Mouse (Mus musculus) heart, postnatal 36 days (tissue): ENCODE results near the gene Znhit6. TPM values are rescaled to one million over a fixed set of nuclear protein-coding genes. Genes with fewer than 3 reads are reported as not detected.

Source experiments
- DNase-seq, 2 experiments: peaks; one replicate each; pipeline ENCODE4 v3.0.0; 2021 to 2022
- intact Hi-C: fragments of 180-260 bp; cut with DNase I; formaldehyde crosslinking; loops from one replicate; pipeline ENCODE4 v1.15.1; 2025
- total RNA-seq, 2 experiments: library from RNA; stranded (reverse); gene quantifications; 2 replicates each; pipeline ENCODE4 v1.2.3; 2021

The Znhit6 gene
- 10 to 100 TPM; 11.8 to 13.3 TPM for total RNA-seq

GRCm38 (mm10) chr3:145575743-145576481, at the start of gene Znhit6:
Gene Znhit6, plus strand, starts transcription at chr3:145576205.
- intact Hi-C loops, result loop anchor here (5.0 kb wide), 1 partner anchor 346 kb away; the partner anchor contains the start of gene Bcl10
- peak; percentile 87 to 91 for DNase-seq

- no peak for DNase-seq
- intact Hi-C loops, result no loop called here
These were observed 38.1 kb upstream of the Znhit6 start for GRCm38 (mm10) chr3:145537870-145538269.

GRCm38 (mm10) chr3:145548441-145549415, 27.3 kb upstream of the Znhit6 start:
- DNase-seq, result no peak
- intact Hi-C loops, result no loop called here

GRCm38 (mm10) chr3:145550216-145550615, 25.8 kb upstream of the Znhit6 start:
- intact Hi-C loops, result no loop called here
- no peak for DNase-seq

DNA sequence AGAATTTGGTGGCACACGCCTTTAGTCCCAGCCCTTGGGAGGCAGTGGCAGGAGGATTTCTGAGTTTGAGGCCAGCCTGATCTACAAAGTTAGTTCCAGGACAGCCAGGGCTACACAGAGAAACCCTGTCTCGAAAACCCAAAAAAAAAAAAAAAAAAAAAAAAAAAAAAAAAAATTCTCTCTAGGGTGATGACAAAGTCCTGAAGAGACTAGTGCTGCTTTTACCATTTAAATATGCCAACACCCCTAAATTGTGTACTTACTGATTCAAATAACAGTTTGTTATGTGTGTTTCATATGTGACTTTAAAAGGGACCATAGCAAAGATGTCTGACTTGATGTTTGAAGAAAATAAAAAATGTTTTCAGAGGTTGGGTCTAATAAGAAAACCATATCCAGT, 21.6 kb upstream of the Znhit6 start:
- DNase-seq, result no peak
- intact Hi-C loops, result no loop called here

GRCm38 (mm10) chr3:145556206-145556605, 19.8 kb upstream of the Znhit6 start:
- intact Hi-C loops, result no loop called here
- no peak for DNase-seq

DNA sequence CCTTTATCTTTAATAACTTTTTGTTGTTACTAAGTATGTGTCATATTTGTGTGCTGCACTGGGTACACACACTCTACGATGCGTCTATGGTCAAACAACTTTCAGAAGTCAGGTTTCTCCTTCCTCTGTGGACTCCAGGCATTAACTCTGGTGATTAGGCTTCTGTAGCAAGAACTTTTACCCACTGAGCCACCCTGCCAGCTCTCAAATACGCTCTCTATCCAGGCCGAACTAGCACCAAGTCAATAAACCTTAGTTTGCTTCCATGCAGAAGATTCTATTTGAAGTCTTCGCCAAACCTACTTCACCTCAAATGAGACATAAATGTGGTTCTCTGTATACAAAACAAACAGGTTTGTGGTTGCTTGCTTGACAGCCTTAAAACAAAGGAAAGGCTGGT, 16.3 kb upstream of the Znhit6 start:
- no peak for DNase-seq
- intact Hi-C loops, result no loop called here

- intact Hi-C loops, result no loop called here
- DNase-seq, result no peak
These were observed 15.9 kb upstream of the Znhit6 start for GRCm38 (mm10) chr3:145560117-145560516.

DNA sequence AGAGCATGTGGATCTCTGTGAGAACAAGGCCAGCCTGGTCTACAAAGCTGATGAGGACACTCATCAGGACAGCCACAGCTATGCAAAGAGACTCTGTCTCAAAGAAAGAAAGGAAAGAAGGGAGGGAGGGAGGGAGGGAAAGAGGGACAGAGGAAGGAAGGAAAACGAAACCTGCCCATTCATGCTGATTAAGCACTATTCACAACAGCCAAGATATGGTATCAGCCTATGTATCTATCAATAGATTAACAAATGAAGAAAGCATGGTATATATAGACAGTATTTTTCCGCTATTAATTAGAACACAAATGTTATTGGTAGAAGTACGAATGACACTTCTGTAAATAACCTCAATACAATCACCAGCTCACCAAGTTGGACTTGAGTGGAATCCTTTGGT, 1.5 kb upstream of the Znhit6 start:
- intact Hi-C loops, result no loop called here
- no peak for DNase-seq

- DNase-seq, result no peak
- intact Hi-C loops, result loop anchor here (5.0 kb wide), 1 partner anchor 347 kb away; the partner anchor contains the start of gene Bcl10
These were observed 665 bp upstream of the Znhit6 start for GRCm38 (mm10) chr3:145575340-145575739.

DNA sequence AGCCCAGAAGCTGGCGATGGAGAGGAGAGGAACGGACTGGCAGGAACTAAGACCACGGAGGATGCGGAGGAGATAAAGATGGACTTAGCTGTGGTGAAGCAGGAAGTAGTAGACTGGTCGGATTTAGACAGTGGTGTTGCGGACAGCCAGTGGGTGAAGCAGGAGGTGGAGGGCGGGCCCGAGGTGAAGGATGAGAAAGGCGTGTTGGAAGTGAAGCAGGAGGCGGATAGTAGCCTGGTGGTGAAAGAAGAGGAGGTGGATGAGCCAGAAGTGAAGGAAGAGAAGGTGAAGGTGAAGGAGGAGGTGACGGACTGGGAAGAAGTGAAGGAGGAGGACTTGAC, 447 bp downstream of the Znhit6 start:
- DNase-seq, result no peak
- intact Hi-C loops, result loop anchor here (5.0 kb wide), 1 partner anchor 346 kb away; the partner anchor contains the start of gene Bcl10

- intact Hi-C loops, result loop anchor here (5.0 kb wide), 1 partner anchor 345 kb away; the partner anchor contains the start of gene Bcl10
- no peak for DNase-seq
These were observed 871 bp downstream of the Znhit6 start for GRCm38 (mm10) chr3:145576876-145577275.

- no peak for DNase-seq
- intact Hi-C loops, result loop anchor here (2.0 kb wide), 1 partner anchor 66 kb away; the partner anchor contains the start of gene Ccn1
These were observed 7.0 kb downstream of the Znhit6 start for GRCm38 (mm10) chr3:145583043-145583442.

GRCm38 (mm10) chr3:145583522-145584200, 7.7 kb downstream of the Znhit6 start:
- intact Hi-C loops, result loop anchor here (2.0 kb wide), 2 partner anchors 65 to 145 kb away; partner anchors contain the start of gene Ccn1
- no peak for DNase-seq

GRCm38 (mm10) chr3:145590562-145590961, 14.6 kb downstream of the Znhit6 start:
- intact Hi-C loops, result no loop called here
- no peak for DNase-seq

DNA sequence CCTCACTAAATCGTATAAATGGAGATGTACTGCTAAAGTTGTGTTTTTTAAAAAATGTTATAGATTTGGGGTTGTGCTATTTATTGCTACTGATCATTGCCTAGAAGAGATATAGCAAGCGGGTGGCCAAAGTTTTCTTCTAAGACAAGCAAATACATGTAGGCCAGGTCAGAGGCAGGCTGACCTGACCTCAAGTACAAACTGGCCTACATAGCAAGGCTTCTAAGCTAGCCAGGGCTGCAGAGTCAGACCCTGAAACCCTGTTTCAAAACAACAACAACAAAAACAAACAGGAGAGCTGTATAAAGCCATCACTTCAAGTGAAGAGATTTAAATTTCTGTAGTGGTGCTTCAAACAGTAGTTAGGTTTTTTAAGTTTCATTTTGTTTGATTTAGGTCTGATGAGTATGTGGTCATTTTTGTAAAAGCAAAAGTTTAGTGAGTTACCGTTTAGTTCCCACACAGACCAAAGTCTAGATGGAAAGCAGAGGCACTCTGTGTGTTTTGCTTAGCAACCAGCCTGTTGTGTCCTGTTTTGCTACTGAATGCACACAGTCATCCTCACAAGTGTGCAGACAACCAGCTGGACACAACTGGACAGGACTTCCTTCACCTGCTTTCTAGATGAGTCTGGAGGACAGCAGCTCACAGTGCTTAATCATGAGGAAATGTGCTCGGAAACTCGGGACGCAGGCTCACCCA, 16.0 kb downstream of the Znhit6 start:
- intact Hi-C loops, result no loop called here
- no peak for DNase-seq

- DNase-seq, result no peak
- intact Hi-C loops, result no loop called here
These were observed 19.3 kb downstream of the Znhit6 start for GRCm38 (mm10) chr3:145595354-145595753.

DNA sequence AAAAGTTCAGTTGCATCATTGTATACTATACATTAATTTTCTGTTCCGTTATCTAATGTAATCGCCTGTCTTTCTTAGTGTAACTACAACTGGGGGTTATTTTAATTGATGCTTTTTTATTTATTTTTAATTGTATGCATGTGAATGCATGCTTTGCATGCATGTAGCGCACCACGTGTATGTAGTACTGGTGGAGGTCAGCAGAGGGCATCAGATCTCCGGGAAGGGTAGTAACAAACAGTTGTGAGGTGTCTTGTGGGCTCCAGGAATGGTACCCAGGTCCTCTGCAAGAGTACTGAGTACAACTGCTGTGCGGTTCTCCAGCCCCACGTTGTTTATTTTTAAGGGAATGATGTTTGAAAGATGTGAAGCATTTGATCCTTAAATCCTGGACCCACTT, 23.1 kb downstream of the Znhit6 start:
- no peak for DNase-seq
- intact Hi-C loops, result no loop called here

- intact Hi-C loops, result no loop called here
- DNase-seq, result no peak
These were observed 24.8 kb downstream of the Znhit6 start for GRCm38 (mm10) chr3:145600801-145601200.

DNA sequence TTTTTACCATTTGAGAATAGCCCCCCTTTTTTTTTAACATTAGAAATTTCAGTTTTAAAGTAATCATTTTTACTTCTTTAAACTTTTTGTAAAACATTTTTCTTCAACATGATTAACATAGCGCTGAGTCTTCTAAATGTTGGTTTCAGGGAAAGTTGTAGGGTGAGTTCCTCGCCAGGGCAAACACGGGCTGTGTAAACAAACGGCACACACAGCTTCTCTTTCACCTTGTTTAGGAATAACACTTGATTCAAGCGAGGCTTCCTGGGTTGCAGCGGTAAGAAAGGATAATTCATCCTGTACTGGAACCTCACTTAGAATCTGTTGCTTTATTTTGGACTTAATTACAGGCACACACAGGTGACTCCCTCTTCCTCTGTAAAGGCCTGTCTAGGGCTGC, 25.3 kb downstream of the Znhit6 start:
- intact Hi-C loops, result no loop called here

More for the DNA sequence above, 25.3 kb downstream of the Znhit6 start:
- DNase-seq, result no peak
